Mouse (Mus musculus) heart, embryonic 16.5 days (tissue): ENCODE results near the gene Tkt. TPM values are rescaled to one million over a fixed set of nuclear protein-coding genes. Genes with fewer than 3 reads are reported as not detected.
A peak's percentile ranks its signal among the peaks of the same experiment; 100 is the strongest.

Experiments
- ATAC-seq: fragments of 200-750 bp; cut with Nextera tagmentation; replicated peaks from 2 replicates; pipeline ENCODE4 v1.8.0; 2017; ENCODE audit warnings: moderate number of reproducible peaks; ENCODE audit not compliant: insufficient read depth, low FRiP score; ENCODE audit errors: extremely low read depth
- H3K27ac ChIP-seq: fragments of 300-500 bp; sonication (generic); 2 replicates; pipeline ENCODE4 v1.5.1; 2014; ENCODE audit warnings: mild to moderate bottlenecking, low read length, control low read depth, moderate library complexity
- H3K27me3 ChIP-seq: fragments of 300-500 bp; sonication (generic); 2 replicates; pipeline ENCODE4 v1.6.1; 2014; ENCODE audit warnings: low read length, mixed read lengths; ENCODE audit not compliant: control insufficient read depth, insufficient read depth
- H3K36me3 ChIP-seq: fragments of 300-500 bp; sonication (generic); 2 replicates; pipeline ENCODE4 v1.6.1; 2014; ENCODE audit not compliant: control insufficient read depth, insufficient read depth
- H3K4me1 ChIP-seq: fragments of 300-500 bp; sonication (generic); 2 replicates; pipeline ENCODE4 v1.6.1; 2014; ENCODE audit warnings: low read length, mixed read lengths; ENCODE audit not compliant: control insufficient read depth, insufficient read depth
- H3K4me2 ChIP-seq: fragments of 300-500 bp; sonication (generic); 2 replicates; pipeline ENCODE4 v1.6.1; 2014; ENCODE audit warnings: low read depth, mild to moderate bottlenecking, control low read depth, low read length
- H3K4me3 ChIP-seq: fragments of 300-500 bp; sonication (generic); 2 replicates; pipeline ENCODE4 v1.5.1; 2014; ENCODE audit warnings: mild to moderate bottlenecking, control low read depth, low read length
- H3K9ac ChIP-seq: fragments of 300-500 bp; sonication (generic); 2 replicates; pipeline ENCODE4 v1.6.1; 2014; ENCODE audit warnings: low read length, control low read depth
- H3K9me3 ChIP-seq: fragments of 300-500 bp; sonication (generic); replicated peaks from 2 replicates; pipeline ENCODE4 v1.6.1; 2016; ENCODE audit warnings: low read length; ENCODE audit not compliant: control insufficient read depth
- WGBS: fragments of 180-500 bp; shearing (Covaris S2); extraction: QIAGEN DNeasy Blood & Tissue Kit; methylation state at CpG from one replicate; pipeline ENCODE4 v1.1.7; 2014; 5-methylcytosine and 5-hydroxymethylcytosine counted together
- polyA plus RNA-seq: library from polyadenylated mRNA; unstranded; fragments of >200 nt; fragmentation: Nextera tagmentation; extraction: Ambion mirVana; gene quantifications from 2 replicates; pipeline ENCODE4 v1.2.1, GENCODE M21; 2015

The Tkt gene
- polyA plus RNA-seq, 1 experiment from 2014 or later = 93.9 TPM

DNA sequence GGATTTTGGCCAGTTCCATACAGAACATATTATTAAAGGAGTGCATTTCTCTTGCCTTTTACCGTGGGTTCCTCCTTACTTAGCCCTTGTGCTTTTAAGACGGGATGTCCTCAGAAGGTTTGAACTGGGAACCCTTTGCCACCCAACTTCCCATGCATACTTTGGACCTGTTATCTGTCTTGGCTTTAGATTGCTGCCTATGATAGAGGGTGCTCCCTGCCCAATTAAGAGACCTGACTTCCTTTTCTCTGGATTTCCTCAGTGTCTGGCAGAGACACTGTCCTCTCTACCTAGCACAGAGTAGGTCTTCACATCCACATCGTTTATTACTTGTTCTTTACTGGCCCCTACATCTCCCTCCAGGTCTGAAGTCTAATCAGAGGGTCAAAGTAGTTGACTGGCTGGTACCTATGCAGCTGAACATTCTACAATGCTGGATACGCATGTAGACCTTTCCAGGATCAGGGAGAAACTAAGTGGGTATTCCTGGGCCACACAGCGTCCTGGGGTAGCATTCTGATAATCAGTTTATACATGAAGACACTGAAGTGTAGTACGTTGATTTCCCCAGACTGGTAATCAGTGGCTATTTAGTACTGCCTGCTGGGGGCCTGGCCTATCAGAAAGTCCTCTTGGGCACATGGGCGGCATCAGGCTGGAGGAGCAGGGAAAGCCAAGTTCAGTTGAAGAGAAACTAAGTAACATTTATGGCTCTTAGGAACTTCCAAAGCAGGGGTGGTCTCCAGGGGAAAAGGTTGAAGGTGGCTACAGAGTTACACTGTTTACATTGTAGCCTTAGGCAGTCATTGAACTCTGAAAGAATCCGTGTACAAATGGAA, 2.3 kb downstream of the Tkt start:
- H3K9me3 ChIP-seq = no peaks in the 10 kb centered on the region
- H3K9ac ChIP-seq = peak overlapping the region; percentile 91
- no peaks in the 10 kb centered on the region for H3K27me3 ChIP-seq
- H3K27ac ChIP-seq = no peak overlapping the region
- H3K4me3 ChIP-seq = peak overlapping the region; percentile 73
- peaks cover 31% of the 10 kb centered on the region for H3K4me1 ChIP-seq
- peak overlapping the region; percentile 90 for H3K4me2 ChIP-seq
- H3K36me3 ChIP-seq = peaks cover 2% of the 10 kb centered on the region; the same call in 1 of the 2 replicates
- ATAC-seq = no peak
- 35% methylated on average over 8 of the region's 8 CpGs for WGBS

GRCm38 (mm10) chr14:30551509-30551908, 3.4 kb downstream of the Tkt start:
- H3K9me3 ChIP-seq = no peaks in the 10 kb centered on the region
- H3K27me3 ChIP-seq = no peaks in the 10 kb centered on the region
- WGBS = 7% methylated on average over 5 of the region's 5 CpGs
- H3K4me3 ChIP-seq = peak overlapping the region; percentile 0
- peak overlapping the region; percentile 90 for H3K4me2 ChIP-seq
- no peak for ATAC-seq
- peak overlapping the region; percentile 23; the same call in 1 of the 2 replicates for H3K27ac ChIP-seq
- H3K4me1 ChIP-seq = peaks cover 31% of the 10 kb centered on the region
- H3K9ac ChIP-seq = 0 out of 2 replicates have a peak overlapping the region, but pooled peaks have one; percentile 3
- peaks cover 10% of the 10 kb centered on the region; the same call in 1 of the 2 replicates for H3K36me3 ChIP-seq

DNA sequence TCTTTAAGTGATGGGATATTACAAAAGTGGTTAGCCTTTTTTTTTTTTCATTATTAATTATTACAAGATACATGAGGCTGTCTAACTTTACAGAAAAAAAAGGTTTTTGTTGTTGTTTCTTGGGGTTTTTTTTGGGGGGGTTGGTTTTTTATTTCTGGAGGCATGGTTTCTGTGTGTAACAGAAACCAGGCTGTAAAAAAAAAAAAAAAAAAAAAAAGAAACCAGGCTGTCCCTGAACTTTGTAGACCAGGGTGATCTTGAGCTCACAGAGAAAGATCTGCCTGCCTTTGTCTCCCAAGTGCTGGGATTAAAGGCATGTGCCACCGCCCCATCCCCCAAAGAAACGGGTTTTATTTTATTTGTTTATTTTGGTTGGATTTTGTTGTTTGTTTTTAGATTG, 3.8 kb downstream of the Tkt start:
- WGBS = 97% methylated on average over 2 of the region's 2 CpGs
- H3K27ac ChIP-seq = no peak overlapping the region
- H3K4me3 ChIP-seq = no peak overlapping the region
- H3K9me3 ChIP-seq = no peaks in the 10 kb centered on the region
- H3K4me2 ChIP-seq = peak overlapping the region; percentile 90
- H3K4me1 ChIP-seq = peaks cover 31% of the 10 kb centered on the region
- H3K9ac ChIP-seq = no peak overlapping the region
- ATAC-seq = no peak
- H3K27me3 ChIP-seq = no peaks in the 10 kb centered on the region
- H3K36me3 ChIP-seq = peaks cover 12% of the 10 kb centered on the region; the same call in 1 of the 2 replicates

GRCm38 (mm10) chr14:30553185-30553584, 5.0 kb downstream of the Tkt start:
- 85% methylated on average over 4 of the region's 4 CpGs for WGBS
- Histone ChIP-seq H3K4me3 (no peak overlapping the region), H3K4me1 (peaks cover 33% of the 10 kb centered on the region), H3K27me3 (no peaks in the 10 kb centered on the region), H3K27ac (no peak overlapping the region), H3K9ac (no peak overlapping the region), H3K4me2 (no peak overlapping the region), H3K36me3 (peaks cover 12% of the 10 kb centered on the region; the same call in 1 of the 2 replicates), H3K9me3 (no peaks in the 10 kb centered on the region)
- ATAC-seq = no peak

GRCm38 (mm10) chr14:30556651-30557050, 8.5 kb downstream of the Tkt start:
- H3K27ac ChIP-seq = no peak overlapping the region
- H3K9me3 ChIP-seq = no peaks in the 10 kb centered on the region
- WGBS = 79% methylated on average over 2 of the region's 2 CpGs
- peaks cover 17% of the 10 kb centered on the region for H3K4me1 ChIP-seq
- H3K4me2 ChIP-seq = no peak overlapping the region
- no peak overlapping the region for H3K9ac ChIP-seq
- no peak for ATAC-seq
- no peak overlapping the region for H3K4me3 ChIP-seq
- no peaks in the 10 kb centered on the region for H3K27me3 ChIP-seq
- peaks cover 40% of the 10 kb centered on the region for H3K36me3 ChIP-seq

DNA sequence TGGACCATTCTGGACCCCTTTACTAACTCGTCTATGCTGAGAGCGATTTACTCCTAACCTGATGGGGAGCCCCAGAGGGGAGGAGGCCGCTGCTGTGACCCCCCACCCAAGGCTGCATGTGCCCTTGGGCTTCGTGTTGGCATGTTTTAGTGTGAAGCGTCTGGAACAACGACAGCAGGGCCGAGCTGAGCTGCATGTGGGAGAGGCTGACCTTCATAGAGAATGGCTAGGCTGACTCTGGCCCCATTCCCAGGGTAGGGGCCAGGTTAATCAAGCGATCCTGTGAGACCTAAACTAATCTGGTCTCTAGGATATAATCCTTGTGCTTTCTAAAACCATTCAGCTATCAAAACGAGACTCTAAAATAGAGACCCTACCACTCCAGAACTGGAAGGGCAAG, 9.6 kb downstream of the Tkt start:
- Histone ChIP-seq H3K4me2 (no peak overlapping the region), H3K4me1 (peaks cover 14% of the 10 kb centered on the region), H3K9me3 (no peaks in the 10 kb centered on the region), H3K27ac (peak overlapping the region; percentile 63), H3K36me3 (peaks cover 40% of the 10 kb centered on the region), H3K4me3 (no peak overlapping the region), H3K27me3 (no peaks in the 10 kb centered on the region), H3K9ac (no peak overlapping the region)
- peak; percentile 38; the same call in 1 of the 2 replicates for ATAC-seq
- 53% methylated on average over 9 of the region's 9 CpGs for WGBS

GRCm38 (mm10) chr14:30559321-30559850, 11.2 kb downstream of the Tkt start:
- peaks cover 18% of the 10 kb centered on the region for H3K4me1 ChIP-seq
- H3K4me3 ChIP-seq = no peak overlapping the region
- H3K27me3 ChIP-seq = no peaks in the 10 kb centered on the region
- WGBS = 84% methylated on average over 17 of the region's 17 CpGs
- H3K4me2 ChIP-seq = no peak overlapping the region
- H3K36me3 ChIP-seq = peaks cover 42% of the 10 kb centered on the region
- H3K27ac ChIP-seq = no peak overlapping the region
- H3K9ac ChIP-seq = no peak overlapping the region
- no peak for ATAC-seq
- H3K9me3 ChIP-seq = no peaks in the 10 kb centered on the region

DNA sequence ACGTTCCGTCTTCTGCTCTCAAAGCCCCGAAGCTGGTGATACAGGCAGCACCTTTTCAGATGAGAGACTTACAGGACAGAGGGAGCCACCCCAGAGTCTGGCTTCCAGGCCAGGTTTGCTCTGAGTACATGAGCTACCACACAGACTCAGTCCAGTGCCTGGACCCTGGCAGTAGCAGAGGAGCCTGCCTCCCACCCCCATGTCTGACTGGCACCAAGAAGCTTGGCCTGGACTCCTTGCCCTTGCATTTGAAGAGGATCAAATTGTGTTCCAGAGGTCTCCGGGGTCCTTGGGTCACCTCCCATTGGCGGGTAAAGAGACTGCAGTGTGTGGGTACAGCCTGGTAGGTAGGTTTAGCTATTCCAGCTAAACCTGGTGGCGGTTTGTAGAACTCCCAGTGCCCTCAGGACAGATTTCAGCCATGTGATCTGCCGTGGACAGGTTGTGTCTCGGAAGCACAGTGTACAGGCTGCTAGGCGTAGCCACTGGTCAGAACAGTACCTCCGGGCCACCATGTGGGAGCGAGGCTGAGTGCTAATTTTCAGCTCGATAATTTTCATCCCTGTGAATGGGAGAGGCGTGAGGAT, 12.7 kb downstream of the Tkt start:
- peaks cover 43% of the 10 kb centered on the region for H3K36me3 ChIP-seq
- no peak overlapping the region for H3K4me3 ChIP-seq
- H3K9me3 ChIP-seq = no peaks in the 10 kb centered on the region
- H3K27ac ChIP-seq = no peak overlapping the region
- H3K4me2 ChIP-seq = no peak overlapping the region
- ATAC-seq = no peak
- H3K4me1 ChIP-seq = peaks cover 22% of the 10 kb centered on the region
- WGBS = 91% methylated on average over 13 of the region's 13 CpGs
- H3K27me3 ChIP-seq = no peaks in the 10 kb centered on the region
- H3K9ac ChIP-seq = no peak overlapping the region
